Mouse (Mus musculus) stomach, embryonic 15.5 days (tissue): ENCODE measurements at regions not wholly inside any gene's neighbourhood (a gene's known extent, or its start where the extent isn't known, plus 50 kb on each side); places are given as distances from the start of the nearest gene placed in this dataset.
"Not testable (repeated sequence)": the region's sequence is repeated elsewhere in the genome, so short reads cannot be mapped to it uniquely, and the experiment has no call there.

ENCODE experiments used
- ATAC-seq: fragments of 200-750 bp; cut with Nextera tagmentation; 2 replicates; pipeline ENCODE4 v1.8.0; 2017; ENCODE audit warnings: low read depth, moderate number of reproducible peaks, moderate TSS enrichment; ENCODE audit not compliant: insufficient read depth, low FRiP score
- H3K27ac ChIP-seq: fragments of 300-500 bp; sonication (generic); 2 replicates; pipeline ENCODE4 v1.5.1; 2015; ENCODE audit warnings: mild to moderate bottlenecking, inconsistent platforms
- H3K27me3 ChIP-seq: fragments of 300-500 bp; sonication (generic); replicated peaks from 2 replicates; pipeline ENCODE4 v1.6.1; 2015; ENCODE audit warnings: inconsistent platforms
- H3K36me3 ChIP-seq: fragments of 300-500 bp; sonication (generic); 2 replicates; pipeline ENCODE4 v1.6.1; 2015; ENCODE audit warnings: inconsistent platforms
- H3K4me1 ChIP-seq: fragments of 300-500 bp; sonication (generic); 2 replicates; pipeline ENCODE4 v1.6.1; 2015; ENCODE audit warnings: inconsistent platforms
- H3K4me2 ChIP-seq: fragments of 300-500 bp; sonication (generic); 2 replicates; pipeline ENCODE4 v1.6.1; 2015; ENCODE audit warnings: mild to moderate bottlenecking, inconsistent platforms
- H3K4me3 ChIP-seq: fragments of 300-500 bp; sonication (generic); replicated peaks from 2 replicates; pipeline ENCODE4 v1.5.1; 2015; ENCODE audit warnings: inconsistent platforms
- H3K9ac ChIP-seq: fragments of 300-500 bp; sonication (generic); 2 replicates; pipeline ENCODE4 v1.6.1; 2015; ENCODE audit warnings: inconsistent platforms
- H3K9me3 ChIP-seq: fragments of 300-500 bp; sonication (generic); 2 replicates; pipeline ENCODE4 v1.6.1; 2016; ENCODE audit warnings: inconsistent platforms
- WGBS: fragments of 180-500 bp; shearing (Covaris S2); methylation state at CpG from one replicate; pipeline ENCODE4 v1.1.7; 2015; 5-methylcytosine and 5-hydroxymethylcytosine counted together

GRCm38 (mm10) chr12:114468857-114469256, 925.1 kb downstream of the Adam6a start:
- no peaks in the 10 kb centered on the region for H3K9me3 ChIP-seq
- H3K27ac ChIP-seq: no peak overlapping the region
- no peak for ATAC-seq
- no peaks in the 10 kb centered on the region for H3K27me3 ChIP-seq
- no peaks in the 10 kb centered on the region for H3K36me3 ChIP-seq
- WGBS: 83% methylated on average over 2 of the region's 2 CpGs
- H3K4me1 ChIP-seq: no peaks in the 10 kb centered on the region
- no peak overlapping the region for H3K4me3 ChIP-seq
- H3K4me2 ChIP-seq: no peak overlapping the region
- H3K9ac ChIP-seq: no peak overlapping the region

DNA sequence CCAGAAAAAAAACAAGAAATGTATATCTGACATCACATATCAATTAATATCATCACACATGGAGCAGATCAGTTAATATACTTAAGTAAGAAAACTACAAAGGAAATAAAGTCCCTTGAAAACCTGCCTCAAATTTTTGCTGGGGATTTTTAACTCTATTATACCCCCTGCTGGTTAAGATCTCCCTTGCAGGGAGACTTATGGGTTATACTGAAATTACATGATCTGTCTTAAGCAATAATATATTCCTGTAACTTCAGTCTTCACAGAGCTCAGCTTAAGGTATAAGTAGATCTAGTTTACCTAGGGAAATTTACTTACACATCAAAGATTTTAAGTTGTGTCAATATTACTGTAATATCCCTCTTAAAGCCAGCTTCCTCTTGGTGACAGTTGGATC, 929.0 kb downstream of the Adam6a start:
- not testable (repeated sequence) for H3K4me2 ChIP-seq, H3K36me3 ChIP-seq, H3K4me1 ChIP-seq, H3K9ac ChIP-seq, H3K27ac ChIP-seq, H3K9me3 ChIP-seq, H3K27me3 ChIP-seq, H3K4me3 ChIP-seq, ATAC-seq

DNA sequence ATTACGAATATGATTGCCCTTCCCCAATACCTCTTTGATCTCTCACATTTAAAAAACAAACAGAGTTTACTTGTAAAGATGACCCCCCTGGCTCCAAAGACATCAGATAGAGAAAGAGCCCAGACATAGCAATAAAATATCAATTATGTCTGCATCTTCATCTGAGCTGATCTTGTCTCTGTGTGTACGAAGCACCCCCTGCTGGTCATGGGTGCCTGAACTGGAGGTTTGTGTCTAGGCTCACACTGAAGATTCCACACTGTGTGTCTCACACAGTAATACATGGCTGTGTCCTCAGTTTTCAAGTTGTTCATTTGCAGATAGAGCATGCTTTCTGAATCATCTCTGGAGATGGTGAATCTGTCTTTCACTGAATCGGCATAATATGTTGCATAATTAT, 935.0 kb downstream of the Adam6a start:
- no peak overlapping the region for H3K27ac ChIP-seq
- no peak overlapping the region for H3K4me3 ChIP-seq
- H3K4me1 ChIP-seq: no peaks in the 10 kb centered on the region
- H3K9me3 ChIP-seq: no peaks in the 10 kb centered on the region
- ATAC-seq: no peak
- 78% methylated on average over 3 of the region's 3 CpGs for WGBS
- H3K9ac ChIP-seq: no peak overlapping the region
- H3K36me3 ChIP-seq: no peaks in the 10 kb centered on the region
- H3K27me3 ChIP-seq: no peaks in the 10 kb centered on the region
- no peak overlapping the region for H3K4me2 ChIP-seq

DNA sequence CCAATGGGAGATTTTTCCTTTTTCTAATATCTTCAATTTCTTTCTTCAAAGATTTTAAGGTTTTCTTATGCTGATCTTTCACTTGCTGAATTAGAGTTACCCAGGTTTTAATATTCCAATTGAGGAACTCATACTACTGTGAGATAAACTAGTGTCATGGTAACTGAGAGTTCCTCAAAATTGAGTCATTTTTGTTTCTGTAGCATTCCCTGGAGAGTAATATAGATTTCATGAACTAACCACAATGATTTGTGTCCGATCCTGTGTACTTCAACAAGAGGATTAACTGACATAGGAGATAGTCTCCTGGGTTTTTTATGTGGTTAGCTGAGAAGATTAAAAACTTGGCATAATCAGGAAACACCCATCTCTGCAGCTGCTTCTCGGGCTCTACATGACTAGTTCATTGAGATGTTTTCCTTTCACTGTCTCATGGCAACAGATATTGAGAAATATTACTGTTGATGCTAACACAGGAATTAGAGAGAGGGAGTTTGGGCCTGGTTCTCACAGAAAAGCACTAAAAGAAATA, 949.9 kb downstream of the Adam6a start:
- not testable (repeated sequence) for H3K4me2 ChIP-seq, H3K4me3 ChIP-seq, H3K4me1 ChIP-seq, H3K9me3 ChIP-seq, H3K27me3 ChIP-seq, H3K36me3 ChIP-seq, H3K27ac ChIP-seq, ATAC-seq, H3K9ac ChIP-seq
- 55% methylated on average over 2 of the region's 2 CpGs for WGBS

DNA sequence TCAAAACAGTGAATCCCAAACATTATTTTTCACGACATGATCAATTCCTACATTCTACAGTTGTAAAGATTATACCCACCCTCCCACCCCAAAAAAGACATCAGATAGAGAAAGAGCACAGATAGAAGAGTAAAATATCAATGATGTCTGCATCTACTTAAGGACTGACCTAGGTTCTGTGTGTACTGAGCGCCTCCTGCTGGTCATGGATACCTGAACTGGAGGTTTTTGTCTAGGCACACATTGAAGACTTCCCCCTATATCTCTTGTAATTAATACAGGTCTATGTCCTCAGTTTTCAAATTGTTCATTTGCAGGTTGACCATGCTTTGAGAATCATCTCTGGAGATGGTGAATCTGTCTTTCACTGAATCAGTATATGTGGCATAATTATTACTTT, 952.0 kb downstream of the Adam6a start:
- H3K9ac ChIP-seq: no peak overlapping the region
- H3K36me3 ChIP-seq: no peaks in the 10 kb centered on the region
- WGBS: 32% methylated on average over 2 of the region's 2 CpGs
- no peaks in the 10 kb centered on the region for H3K9me3 ChIP-seq
- H3K4me3 ChIP-seq: no peak overlapping the region
- no peak overlapping the region for H3K27ac ChIP-seq
- ATAC-seq: no peak
- no peaks in the 10 kb centered on the region for H3K4me1 ChIP-seq
- H3K27me3 ChIP-seq: no peaks in the 10 kb centered on the region
- no peak overlapping the region for H3K4me2 ChIP-seq

DNA sequence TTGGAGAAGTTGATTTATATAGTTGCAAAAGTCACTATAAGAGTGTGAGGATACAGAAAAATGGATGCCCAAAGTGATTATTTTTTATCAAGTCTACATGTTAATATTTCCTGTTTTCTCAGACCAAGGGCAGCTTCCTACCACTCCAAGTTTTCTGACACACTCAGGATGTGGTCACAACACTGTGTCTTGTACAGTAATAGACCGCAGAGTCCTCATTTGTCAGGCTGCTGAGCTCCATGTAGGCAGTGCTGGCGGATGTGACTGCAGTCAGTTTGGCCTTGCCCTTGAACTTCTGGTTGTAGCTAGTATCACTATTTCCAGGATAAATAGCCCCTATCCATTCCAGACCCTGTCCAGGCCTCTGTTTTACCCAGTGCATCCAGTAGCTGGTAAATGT, 969.4 kb downstream of the Adam6a start:
- H3K27ac ChIP-seq: no peak overlapping the region
- H3K27me3 ChIP-seq: no peaks in the 10 kb centered on the region
- no peak overlapping the region for H3K4me3 ChIP-seq
- no peak overlapping the region for H3K9ac ChIP-seq
- no peaks in the 10 kb centered on the region for H3K36me3 ChIP-seq
- ATAC-seq: no peak
- H3K9me3 ChIP-seq: no peaks in the 10 kb centered on the region; the same call in 1 of the 2 replicates
- no peak overlapping the region for H3K4me2 ChIP-seq
- WGBS: 87% methylated on average over 2 of the region's 2 CpGs
- H3K4me1 ChIP-seq: no peaks in the 10 kb centered on the region

DNA sequence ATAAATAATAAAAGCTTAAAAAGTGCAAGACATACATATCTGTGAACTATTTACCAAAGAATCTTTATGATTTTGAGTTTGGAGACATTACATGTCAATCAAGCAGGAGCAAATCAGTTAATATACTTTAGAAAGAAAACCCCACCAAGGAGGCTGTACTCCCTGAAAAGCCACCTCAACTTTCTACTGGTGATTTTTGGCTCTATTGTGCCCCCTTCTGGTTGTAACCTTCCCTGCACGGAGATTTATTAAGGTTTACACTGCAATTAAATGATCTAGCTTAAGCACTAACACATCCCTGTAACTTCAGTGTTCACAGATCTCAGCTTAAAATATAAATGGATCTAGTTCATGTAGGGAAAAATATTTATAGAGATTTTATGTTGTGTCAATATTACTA, 998.4 kb downstream of the Adam6a start:
- not testable (repeated sequence) for ATAC-seq, H3K4me2 ChIP-seq, H3K36me3 ChIP-seq, H3K27me3 ChIP-seq, H3K27ac ChIP-seq, H3K9me3 ChIP-seq, H3K4me3 ChIP-seq, H3K9ac ChIP-seq, H3K4me1 ChIP-seq
- 41% methylated on average over 1 of the region's 1 CpGs for WGBS

DNA sequence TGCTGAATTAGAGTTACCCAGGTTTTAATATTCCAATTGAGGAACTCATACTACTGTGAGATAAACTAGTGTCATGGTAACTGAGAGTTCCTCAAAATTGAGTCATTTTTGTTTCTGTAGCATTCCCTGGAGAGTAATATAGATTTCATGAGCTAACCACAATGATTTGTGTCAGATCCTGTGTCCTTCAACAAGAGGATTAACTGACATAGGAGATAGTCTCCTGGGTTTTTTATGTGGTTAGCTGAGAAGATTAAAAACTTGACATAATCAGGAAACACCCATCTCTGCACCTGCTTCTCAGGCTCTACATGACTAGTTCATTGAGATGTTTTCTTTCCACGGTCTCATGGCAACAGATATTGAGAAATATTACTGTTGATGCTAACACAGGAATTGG, 1001.2 kb downstream of the Adam6a start:
- not testable (repeated sequence) for H3K4me1 ChIP-seq, H3K4me2 ChIP-seq, H3K36me3 ChIP-seq, H3K4me3 ChIP-seq, H3K27me3 ChIP-seq, H3K9ac ChIP-seq, H3K27ac ChIP-seq, ATAC-seq, H3K9me3 ChIP-seq
- 50% methylated on average over 1 of the region's 1 CpGs for WGBS

DNA sequence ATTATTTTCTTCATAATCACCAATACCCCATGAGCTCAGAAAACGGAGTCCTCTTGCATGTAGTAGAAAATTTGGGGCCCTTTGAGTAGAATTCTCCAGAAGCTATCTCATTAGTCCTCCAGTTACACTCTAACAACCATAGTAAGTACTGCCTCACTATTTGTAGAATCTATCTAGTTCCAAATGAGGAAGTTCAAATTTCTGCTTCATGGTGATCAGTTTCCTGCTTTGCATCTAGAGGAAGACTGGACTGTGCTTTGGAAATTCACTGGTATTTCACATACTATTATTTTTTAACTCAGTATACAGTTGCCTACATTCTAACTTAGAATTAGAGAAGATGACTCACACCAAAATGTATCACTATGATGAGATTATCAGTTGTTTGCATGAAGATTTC, 1018.7 kb downstream of the Adam6a start:
- 59% methylated on average over 1 of the region's 1 CpGs for WGBS
- Histone ChIP-seq H3K27ac (no peak overlapping the region), H3K4me1 (no peaks in the 10 kb centered on the region), H3K4me2 (no peak overlapping the region), H3K9me3 (peaks cover 8% of the 10 kb centered on the region; the same call in 1 of the 2 replicates), H3K9ac (no peak overlapping the region), H3K36me3 (no peaks in the 10 kb centered on the region), H3K27me3 (no peaks in the 10 kb centered on the region), H3K4me3 (no peak overlapping the region)
- no peak for ATAC-seq

- H3K9ac ChIP-seq: no peak overlapping the region
- H3K4me1 ChIP-seq: no peaks in the 10 kb centered on the region
- H3K27me3 ChIP-seq: no peaks in the 10 kb centered on the region
- no peak overlapping the region for H3K27ac ChIP-seq
- no peak overlapping the region for H3K4me2 ChIP-seq
- peaks cover 8% of the 10 kb centered on the region; the same call in 1 of the 2 replicates for H3K9me3 ChIP-seq
- no peaks in the 10 kb centered on the region for H3K36me3 ChIP-seq
- H3K4me3 ChIP-seq: no peak overlapping the region
- 43% methylated on average over 5 of the region's 5 CpGs for WGBS
- no peak for ATAC-seq
Observed at GRCm38 (mm10) chr12:114562978-114563377, 1019.3 kb downstream of the Adam6a start.

- WGBS: 48% methylated on average over 1 of the region's 1 CpGs
- Histone ChIP-seq H3K27me3 (no peaks in the 10 kb centered on the region), H3K36me3 (no peaks in the 10 kb centered on the region), H3K4me2 (no peak overlapping the region), H3K9ac (no peak overlapping the region), H3K9me3 (peaks cover 8% of the 10 kb centered on the region; the same call in 1 of the 2 replicates), H3K4me1 (no peaks in the 10 kb centered on the region), H3K4me3 (no peak overlapping the region), H3K27ac (no peak overlapping the region)
- no peak for ATAC-seq
Observed at GRCm38 (mm10) chr12:114563683-114564082, 1020.0 kb downstream of the Adam6a start.

- WGBS: 67% methylated on average over 2 of the region's 2 CpGs
Observed at GRCm38 (mm10) chr12:114564329-114564728, 1020.6 kb downstream of the Adam6a start.

GRCm38 (mm10) chr12:114583371-114583770, 1039.7 kb downstream of the Adam6a start:
- WGBS: 61% methylated on average over 1 of the region's 1 CpGs
- no peak for ATAC-seq

More at GRCm38 (mm10) chr12:114564329-114564728, 1020.6 kb downstream of the Adam6a start:
- Histone ChIP-seq H3K4me2 (no peak overlapping the region), H3K27ac (no peak overlapping the region), H3K9me3 (peaks cover 8% of the 10 kb centered on the region; the same call in 1 of the 2 replicates), H3K36me3 (no peaks in the 10 kb centered on the region), H3K4me3 (no peak overlapping the region), H3K27me3 (no peaks in the 10 kb centered on the region), H3K9ac (no peak overlapping the region), H3K4me1 (no peaks in the 10 kb centered on the region)
- no peak for ATAC-seq

More at GRCm38 (mm10) chr12:114583371-114583770, 1039.7 kb downstream of the Adam6a start:
- Histone ChIP-seq H3K4me3 (no peak overlapping the region), H3K36me3 (no peaks in the 10 kb centered on the region), H3K9ac (no peak overlapping the region), H3K4me1 (no peaks in the 10 kb centered on the region), H3K27ac (no peak overlapping the region), H3K4me2 (no peak overlapping the region), H3K27me3 (no peaks in the 10 kb centered on the region), H3K9me3 (no peaks in the 10 kb centered on the region; the same call in 1 of the 2 replicates)
